Mouse (Mus musculus): ENCODE measurements around the gene Slc25a20. TPM values are rescaled to one million over a fixed set of nuclear protein-coding genes. Genes with fewer than 3 reads are reported as not detected.
A peak's percentile ranks its signal among the peaks of the same experiment; 100 is the strongest.
"Not testable (repeated sequence)": the region's sequence is repeated elsewhere in the genome, so short reads cannot be mapped to it uniquely, and the experiment has no call there.

Slc25a20 gene
- polyA plus RNA-seq, 1 experiment from 2014 or later: 30.3 TPM

GRCm38 (mm10) chr9:108635415-108635814, 26.5 kb upstream of the Slc25a20 start:
- WGBS (ENCODE audit: insufficient replicate concordance): 62% methylated on average over 2 of the region's 2 CpGs
- no peak for ATAC-seq (replicated peaks; ENCODE audit: insufficient number of reproducible peaks, low FRiP score, low TSS enrichment)
- H3K9ac ChIP-seq (ENCODE audit: low read depth, low read length): no peak overlapping the region
- H3K27ac ChIP-seq (ENCODE audit: low read depth, low read length): no peak overlapping the region
- H3K36me3 ChIP-seq (ENCODE audit: control insufficient read depth, insufficient read depth, low read length): 0 out of 2 replicates have a peak, but pooled peaks cover 2% of the 10 kb centered on the region
- peaks cover 3% of the 10 kb centered on the region; the same call in 1 of the 2 replicates for H3K4me1 ChIP-seq (ENCODE audit: control insufficient read depth, insufficient read depth, low read length)
- no peaks in the 10 kb centered on the region for H3K9me3 ChIP-seq (replicated peaks; ENCODE audit: control insufficient read depth, low read length)
- no peaks in the 10 kb centered on the region for H3K27me3 ChIP-seq (ENCODE audit: control insufficient read depth, insufficient read depth, low read length)
- H3K4me3 ChIP-seq (ENCODE audit: low read depth, low read length): no peak overlapping the region
- H3K4me2 ChIP-seq: no peak overlapping the region

GRCm38 (mm10) chr9:108639825-108640224, 22.1 kb upstream of the Slc25a20 start:
- Histone ChIP-seq H3K4me2 (no peak overlapping the region), H3K27me3 (ENCODE audit: control insufficient read depth, insufficient read depth, low read length) (no peaks in the 10 kb centered on the region), H3K27ac (ENCODE audit: low read depth, low read length) (no peak overlapping the region), H3K36me3 (ENCODE audit: control insufficient read depth, insufficient read depth, low read length) (no peaks in the 10 kb centered on the region), H3K9me3 (replicated peaks; ENCODE audit: control insufficient read depth, low read length) (no peaks in the 10 kb centered on the region), H3K4me3 (ENCODE audit: low read depth, low read length) (no peak overlapping the region), H3K4me1 (ENCODE audit: control insufficient read depth, insufficient read depth, low read length) (no peaks in the 10 kb centered on the region), H3K9ac (ENCODE audit: low read depth, low read length) (no peak overlapping the region)
- ATAC-seq (replicated peaks; ENCODE audit: insufficient number of reproducible peaks, low FRiP score, low TSS enrichment): no peak
- 89% methylated on average over 2 of the region's 2 CpGs for WGBS (ENCODE audit: insufficient replicate concordance)

- H3K4me1 ChIP-seq (ENCODE audit: control insufficient read depth, insufficient read depth, low read length): peaks cover 5% of the 10 kb centered on the region
- WGBS (ENCODE audit: insufficient replicate concordance): 43% methylated on average over 10 of the region's 10 CpGs
- H3K9me3 ChIP-seq (replicated peaks; ENCODE audit: control insufficient read depth, low read length): no peaks in the 10 kb centered on the region
- peak overlapping the region; percentile 83 for H3K9ac ChIP-seq (ENCODE audit: low read depth, low read length)
- ATAC-seq (replicated peaks; ENCODE audit: insufficient number of reproducible peaks, low FRiP score, low TSS enrichment): no peak
- no peaks in the 10 kb centered on the region for H3K27me3 ChIP-seq (ENCODE audit: control insufficient read depth, insufficient read depth, low read length)
- H3K4me3 ChIP-seq (ENCODE audit: low read depth, low read length): peak overlapping the region; percentile 77
- H3K36me3 ChIP-seq (ENCODE audit: control insufficient read depth, insufficient read depth, low read length): no peaks in the 10 kb centered on the region; the same call in 1 of the 2 replicates
- peak overlapping the region; percentile 88 for H3K27ac ChIP-seq (ENCODE audit: low read depth, low read length)
- peak overlapping the region; percentile 85 for H3K4me2 ChIP-seq
Measured at GRCm38 (mm10) chr9:108648166-108648565, 13.7 kb upstream of the Slc25a20 start.

GRCm38 (mm10) chr9:108648611-108649560, 13.0 kb upstream of the Slc25a20 start, which contains the start of gene Arih2:
Gene Arih2 (minus strand): TSS chr9:108649386.
- H3K4me1 ChIP-seq (ENCODE audit: control insufficient read depth, insufficient read depth, low read length): peaks cover 5% of the 10 kb centered on the region
- no peaks in the 10 kb centered on the region; the same call in 1 of the 2 replicates for H3K36me3 ChIP-seq (ENCODE audit: control insufficient read depth, insufficient read depth, low read length)
- H3K9ac ChIP-seq (ENCODE audit: low read depth, low read length): peak within 1 kb of the TSS; percentile 83
- peak; percentile 94 for ATAC-seq (replicated peaks; ENCODE audit: insufficient number of reproducible peaks, low FRiP score, low TSS enrichment)
- peak within 1 kb of the TSS; percentile 85 for H3K4me2 ChIP-seq
- peak within 1 kb of the TSS; percentile 77 for H3K4me3 ChIP-seq (ENCODE audit: low read depth, low read length)
- H3K27me3 ChIP-seq (ENCODE audit: control insufficient read depth, insufficient read depth, low read length): no peaks in the 10 kb centered on the region
- WGBS (ENCODE audit: insufficient replicate concordance): under 1% methylated on average over 112 of the region's 112 CpGs
- peak within 1 kb of the TSS; percentile 88 for H3K27ac ChIP-seq (ENCODE audit: low read depth, low read length)
- no peaks in the 10 kb centered on the region for H3K9me3 ChIP-seq (replicated peaks; ENCODE audit: control insufficient read depth, low read length)

- ATAC-seq (replicated peaks; ENCODE audit: insufficient number of reproducible peaks, low FRiP score, low TSS enrichment): no peak
- H3K27ac ChIP-seq (ENCODE audit: low read depth, low read length): peak overlapping the region; percentile 88
- H3K4me3 ChIP-seq (ENCODE audit: low read depth, low read length): peak overlapping the region; percentile 77
- no peaks in the 10 kb centered on the region; the same call in 1 of the 2 replicates for H3K36me3 ChIP-seq (ENCODE audit: control insufficient read depth, insufficient read depth, low read length)
- 21% methylated on average over 29 of the region's 29 CpGs for WGBS (ENCODE audit: insufficient replicate concordance)
- H3K4me1 ChIP-seq (ENCODE audit: control insufficient read depth, insufficient read depth, low read length): peaks cover 5% of the 10 kb centered on the region
- peak overlapping the region; percentile 83 for H3K9ac ChIP-seq (ENCODE audit: low read depth, low read length)
- peak overlapping the region; percentile 85 for H3K4me2 ChIP-seq
- H3K9me3 ChIP-seq (replicated peaks; ENCODE audit: control insufficient read depth, low read length): no peaks in the 10 kb centered on the region
- H3K27me3 ChIP-seq (ENCODE audit: control insufficient read depth, insufficient read depth, low read length): no peaks in the 10 kb centered on the region
Measured at GRCm38 (mm10) chr9:108649561-108650440, 12.1 kb upstream of the Slc25a20 start.

- Histone ChIP-seq H3K9me3 (replicated peaks; ENCODE audit: control insufficient read depth, low read length) (no peaks in the 10 kb centered on the region), H3K36me3 (ENCODE audit: control insufficient read depth, insufficient read depth, low read length) (no peaks in the 10 kb centered on the region), H3K4me2 (no peak overlapping the region), H3K4me3 (ENCODE audit: low read depth, low read length) (no peak overlapping the region), H3K27ac (ENCODE audit: low read depth, low read length) (no peak overlapping the region), H3K27me3 (ENCODE audit: control insufficient read depth, insufficient read depth, low read length) (no peaks in the 10 kb centered on the region), H3K4me1 (ENCODE audit: control insufficient read depth, insufficient read depth, low read length) (peaks cover 3% of the 10 kb centered on the region; the same call in 1 of the 2 replicates), H3K9ac (ENCODE audit: low read depth, low read length) (no peak overlapping the region)
- ATAC-seq (replicated peaks; ENCODE audit: insufficient number of reproducible peaks, low FRiP score, low TSS enrichment): no peak
- WGBS (ENCODE audit: insufficient replicate concordance): 78% methylated on average over 10 of the region's 10 CpGs
Measured at GRCm38 (mm10) chr9:108654566-108655464, 7.1 kb upstream of the Slc25a20 start.

- ATAC-seq (replicated peaks; ENCODE audit: insufficient number of reproducible peaks, low FRiP score, low TSS enrichment); H3K4me2 ChIP-seq; H3K36me3 ChIP-seq (ENCODE audit: control insufficient read depth, insufficient read depth, low read length); H3K4me3 ChIP-seq (ENCODE audit: low read depth, low read length); H3K9me3 ChIP-seq (replicated peaks; ENCODE audit: control insufficient read depth, low read length); H3K27ac ChIP-seq (ENCODE audit: low read depth, low read length); H3K9ac ChIP-seq (ENCODE audit: low read depth, low read length); H3K27me3 ChIP-seq (ENCODE audit: control insufficient read depth, insufficient read depth, low read length); H3K4me1 ChIP-seq (ENCODE audit: control insufficient read depth, insufficient read depth, low read length): not testable (repeated sequence)
- 68% methylated on average over 7 of the region's 7 CpGs for WGBS (ENCODE audit: insufficient replicate concordance)
Measured at GRCm38 (mm10) chr9:108655865-108656264, 6.0 kb upstream of the Slc25a20 start.
